Mouse (Mus musculus) thymus, postnatal 14 days (tissue): ENCODE measurements at regions not wholly inside any gene's neighbourhood (a gene's known extent, or its start where the extent isn't known, plus 50 kb on each side); places are given as distances from the start of the nearest gene placed in this dataset.

Source experiments
- DNase-seq: peaks from one replicate; pipeline ENCODE4 v3.0.0; 2021

- no peak for DNase-seq
These were observed 113.6 kb upstream of the Nebl start for GRCm38 (mm10) chr2:17844662-17845446.

GRCm38 (mm10) chr2:17841963-17842362 is 110.7 kb upstream of the Nebl start:
- no peak for DNase-seq

GRCm38 (mm10) chr2:17841546-17841945 is 110.3 kb upstream of the Nebl start:
- no peak for DNase-seq

GRCm38 (mm10) chr2:17840941-17841498 is 109.8 kb upstream of the Nebl start:
- no peak for DNase-seq

- DNase-seq = no peak
These were observed 108.4 kb upstream of the Nebl start for GRCm38 (mm10) chr2:17839649-17840048.

- no peak for DNase-seq
These were observed 107.8 kb upstream of the Nebl start for GRCm38 (mm10) chr2:17838859-17839581.

- no peak for DNase-seq
These were observed 107.1 kb upstream of the Nebl start for GRCm38 (mm10) chr2:17838381-17838680.

GRCm38 (mm10) chr2:17837541-17838380 is 106.5 kb upstream of the Nebl start:
- no peak for DNase-seq

- DNase-seq = peak; percentile 15
These were observed 101.5 kb upstream of the Nebl start for GRCm38 (mm10) chr2:17832726-17833125.

- no peak for DNase-seq
These were observed 99.0 kb upstream of the Nebl start for GRCm38 (mm10) chr2:17830216-17830615.

- DNase-seq = no peak
These were observed 94.0 kb upstream of the Nebl start for GRCm38 (mm10) chr2:17825271-17825670.

GRCm38 (mm10) chr2:17824176-17824575 is 92.9 kb upstream of the Nebl start:
- no peak for DNase-seq

- DNase-seq = no peak
These were observed 91.3 kb upstream of the Nebl start for GRCm38 (mm10) chr2:17822621-17823006.

- no peak for DNase-seq
These were observed 90.8 kb upstream of the Nebl start for GRCm38 (mm10) chr2:17821878-17822620.

GRCm38 (mm10) chr2:17811943-17812670 is 80.8 kb upstream of the Nebl start:
- DNase-seq = no peak
